Mouse (Mus musculus) embryonic facial prominence, embryonic 11.5 days (tissue): ENCODE data around the gene Adgrl2. TPM values are rescaled to one million over a fixed set of nuclear protein-coding genes. Genes with fewer than 3 reads are reported as not detected.

Source experiments
- ATAC-seq: fragments of 200-750 bp; cut with Nextera tagmentation; replicated peaks from 2 replicates; pipeline ENCODE4 v1.8.0; 2017; ENCODE audit warnings: low read depth; ENCODE audit not compliant: insufficient number of reproducible peaks, low FRiP score, low TSS enrichment
- DNase-seq: peaks from one replicate; pipeline ENCODE4 v3.0.0-alpha.2; 2015; ENCODE audit warnings: low spot score
- H3K27ac ChIP-seq: fragments of 300-500 bp; sonication (generic); replicated peaks from 2 replicates; pipeline ENCODE4 v1.5.1; 2014; ENCODE audit warnings: mild to moderate bottlenecking, low read depth, low read length, control low read depth
- H3K27me3 ChIP-seq: fragments of 300-500 bp; sonication (generic); 2 replicates; pipeline ENCODE4 v1.6.1; 2014; ENCODE audit warnings: mild to moderate bottlenecking, low read length, moderate library complexity, mixed read lengths; ENCODE audit not compliant: control insufficient read depth, insufficient read depth
- H3K36me3 ChIP-seq: fragments of 300-500 bp; sonication (generic); replicated peaks from 2 replicates; pipeline ENCODE4 v1.6.1; 2014; ENCODE audit warnings: low read depth, mild to moderate bottlenecking, low read length, moderate library complexity, mixed read lengths; ENCODE audit not compliant: control insufficient read depth, insufficient read depth
- H3K4me1 ChIP-seq: fragments of 300-500 bp; sonication (generic); 2 replicates; pipeline ENCODE4 v1.6.1; 2014; ENCODE audit warnings: low read length, mixed read lengths; ENCODE audit not compliant: control insufficient read depth, insufficient read depth
- H3K4me2 ChIP-seq: fragments of 300-500 bp; sonication (generic); 2 replicates; pipeline ENCODE4 v1.6.1; 2014; ENCODE audit warnings: low read depth, mild to moderate bottlenecking, control low read depth, low read length, moderate library complexity
- H3K4me3 ChIP-seq: fragments of 300-500 bp; sonication (generic); 2 replicates; pipeline ENCODE4 v1.5.1; 2014; ENCODE audit warnings: low read depth, low read length, control low read depth
- H3K9ac ChIP-seq: fragments of 300-500 bp; sonication (generic); replicated peaks from 2 replicates; pipeline ENCODE4 v1.6.1; 2014; ENCODE audit warnings: mild to moderate bottlenecking, control low read depth, low read length
- H3K9me3 ChIP-seq: fragments of 300-500 bp; sonication (generic); replicated peaks from 2 replicates; pipeline ENCODE4 v1.6.1; 2016; ENCODE audit warnings: mild to moderate bottlenecking, low read length, inconsistent platforms, mixed read lengths; ENCODE audit not compliant: control insufficient read depth
- WGBS: fragments of 180-500 bp; shearing (Covaris S2); extraction: QIAGEN DNeasy Blood & Tissue Kit; methylation state at CpG from one replicate; pipeline ENCODE4 v1.1.7; 2014; 5-methylcytosine and 5-hydroxymethylcytosine counted together
- polyA plus RNA-seq: library from polyadenylated mRNA; unstranded; fragments of >200 nt; fragmentation: Nextera tagmentation; extraction: Ambion mirVana; gene quantifications from 2 replicates; pipeline ENCODE4 v1.2.1, GENCODE M21; 2014

The Adgrl2 gene
- polyA plus RNA-seq, 1 experiment from 2014 or later: 113 TPM

DNA sequence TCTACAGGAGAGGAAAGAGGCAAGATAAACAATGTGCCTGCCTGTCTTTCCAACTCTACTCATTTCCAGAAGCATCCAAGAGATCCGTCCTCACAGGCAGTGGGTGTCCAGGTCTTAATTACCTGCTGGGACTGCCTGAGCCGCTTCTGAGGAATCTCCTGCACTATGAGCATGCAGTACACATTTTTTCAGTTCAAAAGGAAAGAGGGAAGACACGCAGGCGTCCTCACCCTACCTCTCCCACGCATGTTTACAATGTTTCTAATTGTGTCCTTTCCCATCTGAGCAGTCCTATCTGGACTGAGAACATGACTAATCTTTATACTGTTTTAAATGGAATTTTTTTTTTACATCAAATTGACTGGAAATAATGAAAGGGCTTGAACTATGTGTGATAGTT, 74.1 kb downstream of the Adgrl2 start:
- Histone ChIP-seq H3K27ac (no peak overlapping the region), H3K36me3 (no peaks in the 10 kb centered on the region), H3K27me3 (no peaks in the 10 kb centered on the region), H3K9ac (no peak overlapping the region), H3K9me3 (no peaks in the 10 kb centered on the region), H3K4me1 (no peaks in the 10 kb centered on the region; the same call in 1 of the 2 replicates), H3K4me2 (no peak overlapping the region), H3K4me3 (no peak overlapping the region)
- ATAC-seq (no peak), DNase-seq (no peak)
- 59% methylated on average over 5 of the region's 5 CpGs for WGBS

GRCm38 (mm10) chr3:148912944-148913684, 77.2 kb downstream of the Adgrl2 start:
- no peaks in the 10 kb centered on the region for H3K9me3 ChIP-seq
- ATAC-seq: no peak
- H3K4me2 ChIP-seq: no peak overlapping the region
- H3K4me1 ChIP-seq: no peaks in the 10 kb centered on the region; the same call in 1 of the 2 replicates
- H3K27ac ChIP-seq: no peak overlapping the region
- H3K9ac ChIP-seq: no peak overlapping the region
- 76% methylated on average over 14 of the region's 14 CpGs for WGBS
- H3K36me3 ChIP-seq: no peaks in the 10 kb centered on the region; the same call in 1 of the 2 replicates
- no peak overlapping the region for H3K4me3 ChIP-seq
- no peak for DNase-seq
- H3K27me3 ChIP-seq: no peaks in the 10 kb centered on the region

GRCm38 (mm10) chr3:148912536-148912935, 77.8 kb downstream of the Adgrl2 start:
- no peak for DNase-seq
- Histone ChIP-seq H3K4me3 (no peak overlapping the region), H3K9me3 (no peaks in the 10 kb centered on the region), H3K4me2 (no peak overlapping the region), H3K4me1 (no peaks in the 10 kb centered on the region), H3K36me3 (no peaks in the 10 kb centered on the region; the same call in 1 of the 2 replicates), H3K9ac (no peak overlapping the region), H3K27me3 (no peaks in the 10 kb centered on the region), H3K27ac (no peak overlapping the region)
- 80% methylated on average over 6 of the region's 6 CpGs for WGBS
- no peak for ATAC-seq

DNA sequence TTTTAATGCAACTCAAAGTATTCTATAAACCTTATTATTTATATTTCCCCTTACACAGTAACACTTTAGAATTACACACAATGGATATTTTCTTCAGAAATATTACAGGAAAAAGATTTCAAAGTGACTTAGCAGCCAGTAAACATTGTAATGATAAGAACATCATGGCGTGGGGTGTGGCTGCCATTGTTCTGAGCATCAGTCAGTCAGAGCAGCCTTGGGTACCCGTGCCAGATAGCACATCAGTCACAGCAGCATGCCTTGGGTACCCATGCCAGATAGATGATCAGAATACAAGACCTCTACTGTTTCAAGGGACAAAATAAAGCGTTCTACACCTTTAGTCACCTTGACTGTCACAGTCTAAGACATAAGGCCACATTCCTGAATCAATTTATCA, 82.5 kb downstream of the Adgrl2 start:
- DNase-seq (no peak), ATAC-seq (no peak)
- no peaks in the 10 kb centered on the region for H3K4me1 ChIP-seq
- no peaks in the 10 kb centered on the region; the same call in 1 of the 2 replicates for H3K36me3 ChIP-seq
- H3K9me3 ChIP-seq: no peaks in the 10 kb centered on the region
- H3K9ac ChIP-seq: no peak overlapping the region
- H3K27me3 ChIP-seq: no peaks in the 10 kb centered on the region
- no peak overlapping the region for H3K27ac ChIP-seq
- no peak overlapping the region for H3K4me3 ChIP-seq
- 82% methylated on average over 3 of the region's 3 CpGs for WGBS
- no peak overlapping the region for H3K4me2 ChIP-seq

GRCm38 (mm10) chr3:148907024-148907778, 83.2 kb downstream of the Adgrl2 start:
- no peak for ATAC-seq
- WGBS: 61% methylated on average over 6 of the region's 6 CpGs
- no peak overlapping the region for H3K9ac ChIP-seq

DNA sequence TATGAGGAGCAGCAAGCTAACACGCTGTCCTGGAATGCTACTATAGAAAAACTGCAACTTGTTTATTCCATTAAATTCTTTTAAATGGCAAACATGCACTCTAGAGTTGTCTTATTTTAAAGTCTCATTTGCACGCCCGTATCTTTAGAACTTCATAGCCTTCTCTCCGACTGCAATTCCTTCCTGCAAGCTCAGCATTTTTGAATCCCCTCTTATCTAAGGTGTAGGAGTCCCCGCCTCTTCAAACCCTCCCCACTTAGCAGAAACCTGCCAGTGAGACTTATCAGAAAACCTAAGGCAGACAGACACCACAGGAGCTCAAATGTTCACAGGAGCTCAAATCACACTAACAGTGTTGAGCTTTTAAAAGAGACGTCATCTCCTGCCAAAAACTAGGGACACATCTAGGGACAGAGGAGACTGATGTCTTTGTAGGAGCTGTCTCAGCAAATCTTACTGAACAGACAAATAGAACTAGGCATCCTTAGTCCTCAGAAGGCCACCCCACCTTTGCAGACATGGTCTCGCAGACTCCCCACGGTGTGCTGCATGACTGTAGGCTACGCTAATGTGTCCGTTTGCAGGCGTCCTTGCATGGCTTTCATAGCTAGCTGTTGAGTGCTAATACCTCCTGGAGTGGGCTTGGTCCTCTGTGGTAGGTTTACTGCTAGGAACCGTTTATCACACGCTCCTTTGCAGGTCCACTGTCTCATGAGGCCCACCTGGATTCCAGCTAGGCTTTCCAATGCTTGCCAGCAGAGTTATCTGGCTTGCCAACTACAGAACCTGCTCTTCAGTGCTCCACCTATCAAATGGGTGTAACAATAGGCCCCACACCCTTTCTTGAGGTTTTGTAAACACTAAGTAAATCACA, 84.2 kb downstream of the Adgrl2 start:
- WGBS: 82% methylated on average over 13 of the region's 13 CpGs
- no peak overlapping the region for H3K9ac ChIP-seq
- H3K9me3 ChIP-seq: no peaks in the 10 kb centered on the region
- H3K36me3 ChIP-seq: no peaks in the 10 kb centered on the region; the same call in 1 of the 2 replicates
- H3K4me1 ChIP-seq: no peaks in the 10 kb centered on the region
- no peak overlapping the region for H3K27ac ChIP-seq
- no peak overlapping the region for H3K4me3 ChIP-seq
- DNase-seq: no peak
- H3K4me2 ChIP-seq: no peak overlapping the region
- no peaks in the 10 kb centered on the region for H3K27me3 ChIP-seq
- no peak for ATAC-seq

More at GRCm38 (mm10) chr3:148907024-148907778, 83.2 kb downstream of the Adgrl2 start:
- Histone ChIP-seq H3K9me3 (no peaks in the 10 kb centered on the region), H3K36me3 (no peaks in the 10 kb centered on the region; the same call in 1 of the 2 replicates), H3K4me2 (no peak overlapping the region), H3K4me3 (no peak overlapping the region), H3K4me1 (no peaks in the 10 kb centered on the region), H3K27me3 (no peaks in the 10 kb centered on the region), H3K27ac (no peak overlapping the region)
- no peak for DNase-seq

- Histone ChIP-seq H3K9ac (no peak overlapping the region), H3K4me3 (no peak overlapping the region), H3K4me1 (no peaks in the 10 kb centered on the region), H3K27me3 (no peaks in the 10 kb centered on the region), H3K27ac (no peak overlapping the region), H3K4me2 (no peak overlapping the region), H3K9me3 (no peaks in the 10 kb centered on the region), H3K36me3 (no peaks in the 10 kb centered on the region; the same call in 1 of the 2 replicates)
- DNase-seq (no peak), ATAC-seq (no peak)
- 77% methylated on average over 7 of the region's 7 CpGs for WGBS
Measured at GRCm38 (mm10) chr3:148905435-148905834, 84.9 kb downstream of the Adgrl2 start.
